Mouse (Mus musculus) small intestine, adult 2 months (tissue): Measurements from ENCODE around the gene Rasef. TPM values are rescaled to one million over a fixed set of nuclear protein-coding genes. Genes with fewer than 3 reads are reported as not detected.
"Not testable (repeated sequence)": the region's sequence is repeated elsewhere in the genome, so short reads cannot be mapped to it uniquely, and the experiment has no call there.

Source experiments
- H3K27ac ChIP-seq: fragments of 200-500 bp; 2 replicates; pipeline ENCODE4 v1.5.1; 2012; ENCODE audit warnings: low read depth, low read length, control low read depth, inconsistent platforms; ENCODE audit not compliant: insufficient read depth
- H3K27me3 ChIP-seq: fragments of 200-500 bp; 2 replicates; pipeline ENCODE4 v1.6.1; 2012; ENCODE audit warnings: mild to moderate bottlenecking, moderate library complexity, low read length, inconsistent platforms; ENCODE audit not compliant: control insufficient read depth, insufficient read depth
- H3K36me3 ChIP-seq: fragments of 200-500 bp; 2 replicates; pipeline ENCODE4 v1.6.1; 2012; ENCODE audit warnings: mild to moderate bottlenecking, low read length, control low read depth, inconsistent platforms; ENCODE audit not compliant: control insufficient read depth, insufficient read depth
- H3K4me1 ChIP-seq: fragments of 200-500 bp; 2 replicates; pipeline ENCODE4 v1.6.1; 2012; ENCODE audit warnings: low read length, inconsistent platforms, mixed read lengths; ENCODE audit not compliant: control insufficient read depth, insufficient read depth, insufficient read length
- H3K4me3 ChIP-seq: fragments of 200-500 bp; 2 replicates; pipeline ENCODE4 v1.5.1; 2012; ENCODE audit warnings: low read depth, mild to moderate bottlenecking, control low read depth, inconsistent platforms, low read length, moderate library complexity
- CTCF ChIP-seq: fragments of 200-500 bp; IDR thresholded peaks from 2 replicates; pipeline ENCODE4 v1.5.1; 2012; ENCODE audit warnings: low read depth, mild to moderate bottlenecking, control low read depth, inconsistent platforms, low read length, moderate library complexity, mixed read lengths; ENCODE audit not compliant: insufficient replicate concordance, insufficient read length; ENCODE audit errors: extremely low read depth
- POLR2A ChIP-seq: fragments of 200-500 bp; IDR thresholded peaks from 2 replicates; pipeline ENCODE4 v1.6.1; 2012; ENCODE audit warnings: low read depth, mild to moderate bottlenecking, control low read depth, inconsistent platforms, low read length, moderate library complexity
- WGBS: fragments of 180-500 bp; shearing (Covaris S2); methylation state at CpG from one replicate; pipeline ENCODE4 v1.1.7; 2018; 5-methylcytosine and 5-hydroxymethylcytosine counted together
- polyA plus RNA-seq: library from polyadenylated mRNA; depleted of rRNA; stranded (reverse); fragments of >200 nt; gene quantifications from 2 replicates; pipeline ENCODE4 v1.2.3, GENCODE M21; 2012; rRNA removed

Rasef gene
- polyA plus RNA-seq, 1 experiment, result 3.9 TPM

DNA sequence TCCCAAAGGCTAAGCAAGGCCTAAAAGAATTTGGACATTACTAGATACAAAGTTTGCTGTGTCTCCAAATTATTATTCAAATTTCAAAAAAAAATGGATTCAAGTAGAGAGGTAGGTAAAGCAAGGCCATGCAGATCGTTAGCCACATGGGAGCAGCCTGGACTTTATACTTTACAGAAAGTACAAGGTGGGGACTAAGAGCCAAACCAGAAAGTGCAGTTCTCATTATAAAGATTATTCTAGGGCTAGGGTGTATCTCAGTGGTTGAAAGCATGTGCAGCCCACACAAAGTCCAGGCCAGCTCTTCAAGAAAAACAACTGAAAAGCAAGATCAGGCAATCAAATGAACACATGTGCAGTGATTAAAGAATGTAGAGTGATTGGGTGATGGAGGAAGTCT is 72.0 kb downstream of the Rasef start:
- H3K4me3 ChIP-seq, result no peak overlapping the region
- H3K4me1 ChIP-seq, result no peaks in the 10 kb centered on the region; the same call in 1 of the 2 replicates
- TF ChIP-seq CTCF, result no peak
- TF ChIP-seq POLR2A, result no peak
- WGBS, result 20% methylated on average over 1 of the region's 1 CpGs
- peaks cover 4% of the 10 kb centered on the region; the same call in 1 of the 2 replicates for H3K36me3 ChIP-seq
- H3K27ac ChIP-seq, result no peak overlapping the region
- H3K27me3 ChIP-seq, result no peaks in the 10 kb centered on the region

GRCm38 (mm10) chr4:73683216-73683615 is 107.6 kb downstream of the Rasef start, which contains the start of gene Gm428:
TSS of gene Gm428 (plus strand) at chr4:73683516.
- not testable (repeated sequence) for H3K4me1 ChIP-seq, H3K4me3 ChIP-seq, H3K27ac ChIP-seq, H3K27me3 ChIP-seq, H3K36me3 ChIP-seq
- 100% methylated on average over 2 of the region's 4 CpGs for WGBS

- not testable (repeated sequence) for H3K27me3 ChIP-seq, H3K36me3 ChIP-seq, H3K4me1 ChIP-seq, H3K4me3 ChIP-seq, H3K27ac ChIP-seq
- no CpG with 5 or more reads among the region's 4 CpGs for WGBS
These were observed 122.7 kb downstream of the Rasef start, which contains the start of gene Gm11239 for GRCm38 (mm10) chr4:73668054-73668453. TSS of gene Gm11239 (plus strand) at chr4:73668354.

Other genes with a start within 250 kb of the Rasef start
- gene Gm11238, start 183.1 kb downstream of the Rasef start, polyA plus RNA-seq, result not detected in 2 replicates
- gene Gm11237, start 168.0 kb downstream of the Rasef start, polyA plus RNA-seq, result not detected in 2 replicates
- not detected in 2 replicates for gene Gm11236, start 152.9 kb downstream of the Rasef start, polyA plus RNA-seq
- gene Gm11239, start 122.6 kb downstream of the Rasef start, polyA plus RNA-seq, result not detected in 2 replicates
- not detected in 2 replicates for gene Gm428, start 107.5 kb downstream of the Rasef start, polyA plus RNA-seq
- not detected in 2 replicates for gene Gm11758, start 85.3 kb upstream of the Rasef start, polyA plus RNA-seq
- not detected in 2 replicates for gene Gm11757, start 100.1 kb upstream of the Rasef start, polyA plus RNA-seq
- gene Gm13871, start 115.0 kb upstream of the Rasef start, polyA plus RNA-seq, result not detected in 2 replicates
- not detected in 2 replicates for gene Gm11756, start 129.8 kb upstream of the Rasef start, polyA plus RNA-seq
- gene 2310002L09Rik, start 159.9 kb upstream of the Rasef start, polyA plus RNA-seq, result not detected in 2 replicates
- gene Frmd3, start 222.4 kb upstream of the Rasef start, polyA plus RNA-seq, result 0.11 and 0.47 TPM in 2 replicates